Mouse (Mus musculus): ENCODE measurements around the gene Olfr1396.

Gene Olfr1396

DNA sequence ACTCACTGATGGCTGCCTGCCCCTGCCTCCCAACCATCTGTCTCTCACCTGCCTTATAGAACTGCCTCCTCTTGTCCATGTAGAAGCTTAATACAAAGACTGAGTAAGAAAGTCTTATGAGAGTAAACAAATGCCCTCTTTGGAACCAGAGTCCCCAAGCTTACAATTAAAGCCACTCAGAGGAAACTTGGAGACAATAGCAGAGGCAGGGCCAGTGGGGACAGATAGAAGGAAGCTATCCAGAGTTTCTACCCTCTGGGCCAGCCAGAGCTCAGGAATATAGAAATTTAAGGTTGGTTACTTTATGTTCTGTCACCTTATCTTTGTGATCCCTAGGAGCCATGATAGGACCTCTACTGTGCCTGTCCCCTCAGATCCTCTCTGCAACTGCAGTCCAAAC is at the start of gene Olfr1396:
TSS of gene Olfr1396 (minus strand) at position 101 of the 400 bp plus-strand sequence.
- no peak for DNase-seq (ENCODE audit: low read depth, low spot score)

DNA sequence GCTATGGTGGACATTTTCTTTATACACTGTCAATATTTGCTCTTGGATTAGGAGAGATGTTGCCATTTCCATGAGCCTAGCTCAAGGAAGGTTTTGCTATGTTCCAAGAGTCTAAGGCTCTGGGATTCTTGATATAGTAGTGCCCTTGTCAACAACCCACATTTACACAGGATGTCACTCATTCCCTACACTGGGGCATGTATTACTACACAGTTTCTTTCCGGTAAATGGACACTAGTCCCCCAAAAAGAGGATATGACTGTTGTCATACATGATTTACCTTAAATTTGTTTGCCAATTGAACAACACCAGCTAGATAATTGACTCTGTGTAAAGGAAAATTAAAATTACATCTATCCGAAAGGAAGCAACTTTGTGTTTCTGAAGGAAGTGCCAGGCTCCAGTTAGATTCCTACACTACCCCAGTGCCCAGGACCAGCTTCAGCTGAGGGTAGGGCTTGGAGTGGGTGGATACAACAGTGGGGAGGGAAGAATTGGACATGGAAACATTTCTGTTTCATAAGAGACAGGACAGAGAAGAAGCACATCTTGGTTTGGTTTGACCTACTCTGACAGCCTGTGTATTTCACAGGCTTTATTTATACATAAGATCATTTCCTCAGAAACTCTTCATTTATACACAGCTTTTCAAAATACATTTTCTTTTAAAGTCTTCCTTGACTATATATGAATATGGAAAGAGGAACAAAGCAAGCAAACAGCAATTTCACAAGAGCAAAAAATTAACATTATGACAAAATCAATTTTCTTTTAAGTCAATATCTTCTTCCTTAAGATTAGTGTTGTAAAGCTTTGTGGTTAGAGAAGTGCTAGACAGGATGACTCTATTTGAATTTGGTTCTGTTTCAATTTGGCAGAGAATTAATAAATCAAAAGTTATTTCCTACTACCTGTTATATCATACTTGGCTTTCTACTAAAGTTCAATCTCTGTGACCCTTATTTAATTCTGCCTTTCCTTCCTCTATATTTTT is 42.4 kb upstream of the Olfr1396 start:
- no peak for DNase-seq (ENCODE audit: low read depth, low spot score)

DNA sequence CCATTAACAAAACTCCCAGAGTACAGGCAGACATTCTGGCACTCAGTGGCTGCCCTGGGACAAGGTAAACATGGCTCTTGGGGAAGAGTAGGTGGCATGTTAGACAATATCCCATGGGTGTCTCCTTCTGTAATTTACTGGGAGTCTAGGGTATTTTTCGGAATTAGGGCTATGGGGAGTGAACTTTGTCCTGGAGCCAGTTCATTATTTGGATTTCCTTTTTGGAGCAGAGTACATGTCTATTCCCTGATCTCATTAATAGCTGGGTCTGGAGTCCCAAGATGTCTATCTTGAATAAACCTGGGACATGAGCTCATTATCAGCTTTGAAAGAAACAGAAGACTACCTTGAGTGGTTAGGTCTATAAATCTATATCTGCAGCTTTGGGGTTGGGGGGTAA is 39.4 kb upstream of the Olfr1396 start, which contains the start of gene Olfr1394:
TSS of gene Olfr1394 (plus strand) at position 301 of the 400 bp plus-strand sequence.
- no peak for DNase-seq (ENCODE audit: low read depth, low spot score)

DNA sequence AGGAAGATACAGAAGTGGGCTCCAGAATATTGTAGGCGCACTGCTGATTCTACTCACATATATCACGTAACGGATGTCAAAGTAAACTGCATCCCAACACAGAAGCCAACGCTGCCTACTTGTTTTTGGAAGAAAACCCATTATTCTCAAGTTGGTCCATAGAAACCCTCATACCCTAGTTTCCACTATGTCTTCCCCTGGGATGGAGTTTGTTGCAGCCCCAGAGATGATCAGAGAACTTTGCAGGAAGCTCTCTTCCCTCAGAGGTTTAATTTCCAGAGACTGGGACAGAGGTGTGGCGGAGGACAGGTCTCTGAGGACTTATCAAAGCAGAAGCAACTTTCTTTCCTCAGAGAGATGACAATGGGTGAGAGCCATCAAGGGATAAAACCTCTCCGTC is 27.3 kb upstream of the Olfr1396 start, which contains the start of gene Olfr1395:
TSS of gene Olfr1395 (plus strand) at position 301 of the 400 bp plus-strand sequence.
- no peak for DNase-seq (ENCODE audit: low read depth, low spot score)

DNA sequence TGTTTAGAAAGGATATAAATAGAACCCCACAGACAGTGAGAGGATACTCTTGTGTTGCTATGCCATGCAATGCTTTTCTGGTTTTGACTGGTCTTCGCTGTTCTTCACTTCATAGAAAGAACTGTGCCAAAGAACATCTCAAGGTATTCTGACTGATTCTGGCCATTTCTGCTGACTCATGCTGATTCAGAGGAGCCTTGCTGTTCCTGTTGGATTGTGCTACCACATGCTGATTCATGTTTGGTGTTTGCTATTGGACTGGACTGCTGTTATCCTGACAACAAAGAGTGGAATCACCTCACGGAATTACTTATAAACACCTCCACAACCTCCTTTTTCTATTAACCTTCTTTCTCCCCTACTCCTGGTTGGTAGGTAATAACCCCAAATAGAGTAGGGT is 9.5 kb upstream of the Olfr1396 start:
- DNase-seq (ENCODE audit: low read depth, low spot score), result no peak

DNA sequence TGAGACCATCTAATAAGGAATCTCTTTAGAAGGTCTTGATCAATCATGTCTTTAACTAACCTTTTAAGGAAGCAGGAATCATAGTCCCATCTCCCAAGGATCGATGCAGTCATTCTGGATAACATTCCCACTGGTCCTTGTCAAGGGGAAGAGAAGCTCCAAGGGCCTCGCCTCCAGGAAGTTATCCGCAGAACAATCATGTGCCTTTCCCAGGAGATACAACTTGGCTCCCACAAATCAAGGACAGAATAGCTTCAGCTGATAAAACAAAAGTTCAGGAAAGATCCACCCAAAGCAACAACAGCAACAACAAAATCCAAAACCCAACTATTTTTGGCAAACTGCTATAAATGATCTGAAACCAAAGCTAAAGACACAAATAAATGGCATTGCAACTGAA is 5.0 kb upstream of the Olfr1396 start:
- DNase-seq (ENCODE audit: low read depth, low spot score), result no peak

DNA sequence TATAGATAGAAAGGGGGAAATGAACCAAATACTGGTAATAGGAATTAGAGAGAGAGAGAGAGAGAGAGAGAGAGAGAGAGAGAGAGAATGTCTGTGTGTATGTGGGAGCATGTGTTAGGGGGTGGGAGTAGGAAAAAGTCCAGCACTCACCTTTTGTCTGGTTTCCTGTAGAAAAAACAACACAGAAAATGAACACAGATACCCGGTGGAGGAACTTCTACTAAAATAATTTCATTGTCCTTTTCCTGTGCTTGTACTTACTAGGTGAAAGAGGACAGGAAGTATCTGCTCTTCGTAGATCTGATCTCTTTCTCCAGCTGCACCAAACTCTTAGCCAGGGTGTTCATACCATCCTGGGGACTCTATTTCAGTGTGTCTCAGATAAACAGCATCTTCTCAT is 516 bp downstream of the Olfr1396 start:
- no peak for DNase-seq (ENCODE audit: low read depth, low spot score)

DNA sequence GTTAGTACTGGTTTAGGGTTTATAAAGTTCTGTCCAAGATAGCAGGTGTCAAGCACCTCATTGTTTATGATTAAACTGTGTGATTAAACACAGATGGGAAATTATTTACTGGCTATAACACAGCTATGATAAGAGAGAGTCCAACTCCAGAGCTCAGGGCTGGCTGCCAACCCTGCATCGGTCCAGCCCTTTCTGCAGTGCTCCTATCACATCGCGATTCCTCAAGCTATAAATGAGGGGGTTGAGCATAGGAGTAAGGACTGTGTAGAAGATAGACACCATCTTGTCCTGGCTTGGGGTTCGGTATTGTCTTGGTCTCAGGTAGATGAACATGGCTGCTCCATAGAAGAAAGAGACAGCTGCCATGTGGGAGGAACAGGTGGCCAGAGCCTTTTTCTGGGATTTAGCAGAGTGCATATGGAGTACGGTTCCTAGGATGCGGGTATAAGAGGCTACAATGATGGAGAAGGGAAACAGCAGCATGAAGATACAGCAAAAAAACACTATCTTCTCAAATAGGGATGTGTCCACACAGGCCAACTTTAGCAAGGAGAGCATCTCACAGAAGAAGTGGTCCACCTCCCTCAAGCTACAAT is 2.0 kb downstream of the Olfr1396 start:
- DNase-seq (ENCODE audit: low read depth, low spot score), result no peak

DNA sequence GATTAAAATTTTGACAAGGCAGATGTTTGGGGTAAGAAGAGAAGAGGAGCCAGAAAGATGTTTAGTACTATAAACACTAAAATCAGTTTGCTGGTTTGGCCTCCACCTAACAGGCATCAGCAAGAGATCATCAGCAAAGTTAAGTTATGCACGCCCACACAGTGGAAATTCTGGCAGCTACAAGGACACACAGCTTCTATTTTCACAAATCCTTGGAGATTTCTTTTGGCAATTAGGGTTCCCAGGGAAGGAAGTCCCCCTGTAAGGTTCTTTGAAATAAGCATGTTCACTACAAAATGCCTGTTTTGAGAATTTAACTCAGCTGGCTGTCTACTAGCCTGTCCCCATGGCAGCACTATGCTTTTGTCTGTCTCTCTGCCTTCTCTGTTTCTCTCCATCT is 3.7 kb downstream of the Olfr1396 start:
- DNase-seq (ENCODE audit: low read depth, low spot score), result no peak

DNA sequence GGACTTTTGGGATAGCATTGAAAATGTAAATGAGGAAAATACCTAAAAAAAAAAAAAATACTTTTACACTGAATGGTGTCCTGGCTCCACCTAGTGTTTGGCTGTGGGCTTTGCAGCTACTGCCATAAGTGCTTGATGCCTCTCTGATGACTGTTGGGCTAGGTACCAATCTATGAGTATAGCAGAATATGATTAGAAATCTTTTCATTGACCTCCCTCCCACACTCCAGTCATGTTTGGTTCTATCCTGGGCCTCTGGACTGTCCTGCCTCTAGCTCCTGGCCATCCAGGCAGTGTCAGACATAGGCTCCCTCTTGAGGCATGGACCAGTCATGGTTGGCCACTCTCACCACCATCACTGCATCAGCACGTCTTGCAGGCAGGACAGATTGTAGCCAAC is 5.8 kb downstream of the Olfr1396 start:
- DNase-seq (ENCODE audit: low read depth, low spot score), result peak; percentile 17

DNA sequence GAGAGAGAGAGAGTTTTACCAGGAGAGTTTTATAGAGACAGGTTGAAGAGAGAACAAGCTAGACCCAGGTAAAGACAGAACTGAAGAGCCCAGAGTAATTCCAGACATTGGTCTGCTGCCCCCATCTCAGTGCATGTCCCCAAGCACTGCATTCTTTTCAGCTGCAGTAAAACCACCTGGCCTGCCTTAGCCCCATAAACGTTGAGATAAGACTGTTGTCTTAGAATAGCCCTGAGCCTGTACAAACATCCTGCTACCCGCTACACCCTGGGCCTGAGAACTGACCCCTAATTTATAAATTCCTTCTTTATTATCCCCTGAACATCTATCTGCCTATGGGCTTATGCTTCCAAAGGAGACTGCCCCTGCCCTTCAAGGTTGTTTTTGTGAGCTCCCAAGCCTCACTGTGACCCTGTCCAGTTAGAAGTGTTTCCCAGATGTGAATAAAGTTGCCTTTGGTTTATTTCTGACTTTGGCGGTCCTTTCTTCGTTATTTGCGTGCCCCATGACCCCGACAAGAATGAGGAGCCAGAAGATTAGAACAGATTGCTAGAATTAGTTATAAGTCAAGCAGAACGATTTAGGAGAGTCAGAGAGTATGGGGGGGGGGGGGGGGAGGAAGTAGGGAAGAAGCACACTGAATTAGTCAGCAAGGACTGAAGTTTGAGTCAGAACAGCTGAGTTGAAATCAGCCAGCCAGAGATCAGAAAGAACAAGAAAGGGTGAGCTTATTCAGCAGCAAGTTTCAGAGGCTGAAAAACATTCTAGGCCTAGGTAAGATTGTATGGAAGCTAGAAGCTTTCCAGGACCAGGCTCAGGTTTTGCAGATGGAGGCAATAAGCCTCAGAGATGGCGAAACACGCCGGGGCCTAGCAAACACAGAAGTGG is 6.8 kb downstream of the Olfr1396 start:
- no peak for DNase-seq (ENCODE audit: low read depth, low spot score)

DNA sequence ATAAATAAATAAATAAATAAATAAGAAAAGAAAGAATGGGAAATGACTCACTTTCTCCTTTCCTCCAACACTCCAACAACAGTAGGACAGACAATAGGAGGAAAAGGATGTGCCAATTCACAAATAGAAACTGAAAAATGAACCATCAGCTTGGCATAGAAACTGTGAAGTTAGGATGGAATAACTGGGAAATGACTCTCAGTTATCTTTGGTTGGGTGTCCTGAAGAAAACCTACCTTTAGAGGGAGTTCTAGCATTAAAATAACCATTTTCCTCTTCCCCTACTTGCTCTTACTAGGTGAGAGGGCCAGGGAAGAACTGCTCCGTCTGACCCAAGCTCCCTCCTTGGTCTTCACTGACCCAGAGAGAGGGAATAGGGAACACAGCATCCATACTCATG is 8.9 kb downstream of the Olfr1396 start:
- no peak for DNase-seq (ENCODE audit: low read depth, low spot score)

DNA sequence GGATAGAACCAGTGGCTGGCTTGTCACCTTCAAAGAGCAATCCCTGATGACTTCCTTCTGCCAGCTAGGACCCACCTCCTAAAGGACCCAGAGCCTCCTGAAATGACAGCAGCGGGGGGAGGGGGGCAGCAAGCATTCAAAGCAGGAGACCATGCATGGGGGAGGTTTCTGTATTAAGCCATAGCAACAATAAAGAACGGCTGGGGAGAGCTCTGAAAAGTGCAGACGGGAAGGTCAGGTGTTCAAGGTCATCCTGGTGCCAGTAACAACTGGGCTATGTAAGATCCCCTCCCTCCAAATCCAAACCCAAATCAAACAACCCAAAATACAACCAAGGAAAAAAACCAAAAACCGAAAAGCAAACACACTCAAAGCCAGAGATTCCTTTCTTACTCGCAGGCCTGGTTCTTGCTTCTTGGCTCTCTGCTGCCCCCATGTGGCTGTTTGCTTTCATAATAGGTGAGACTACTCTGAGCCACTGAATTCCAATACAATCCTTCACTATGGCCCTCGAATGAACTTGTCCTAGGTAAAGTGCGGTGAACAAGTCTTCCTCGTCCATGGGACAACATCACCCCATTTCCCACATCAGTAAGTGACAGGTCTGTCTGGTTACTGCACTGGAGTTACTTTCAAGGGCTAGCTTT is 11.5 kb downstream of the Olfr1396 start:
- peak; percentile 78 for DNase-seq (ENCODE audit: low read depth, low spot score)

DNA sequence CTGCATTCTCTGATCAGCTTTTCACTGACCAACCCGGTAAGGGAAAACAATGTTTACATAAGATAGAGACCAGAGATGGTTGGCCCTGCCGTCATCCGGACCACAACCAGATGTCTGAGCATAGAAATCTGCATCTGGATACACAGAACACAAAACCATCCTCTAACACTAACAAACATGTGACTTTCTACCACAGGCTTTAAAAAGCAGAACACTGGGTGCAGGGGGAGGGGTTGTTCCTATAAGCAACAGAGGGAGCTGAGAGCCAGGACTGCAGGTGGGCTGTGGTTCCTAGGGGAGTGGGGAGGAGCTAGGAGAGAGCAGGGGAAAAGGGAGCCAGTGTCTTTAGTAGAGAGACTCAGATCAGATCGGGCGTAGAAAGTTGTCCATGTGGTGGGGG is 13.2 kb downstream of the Olfr1396 start:
- no peak for DNase-seq (ENCODE audit: low read depth, low spot score)

DNA sequence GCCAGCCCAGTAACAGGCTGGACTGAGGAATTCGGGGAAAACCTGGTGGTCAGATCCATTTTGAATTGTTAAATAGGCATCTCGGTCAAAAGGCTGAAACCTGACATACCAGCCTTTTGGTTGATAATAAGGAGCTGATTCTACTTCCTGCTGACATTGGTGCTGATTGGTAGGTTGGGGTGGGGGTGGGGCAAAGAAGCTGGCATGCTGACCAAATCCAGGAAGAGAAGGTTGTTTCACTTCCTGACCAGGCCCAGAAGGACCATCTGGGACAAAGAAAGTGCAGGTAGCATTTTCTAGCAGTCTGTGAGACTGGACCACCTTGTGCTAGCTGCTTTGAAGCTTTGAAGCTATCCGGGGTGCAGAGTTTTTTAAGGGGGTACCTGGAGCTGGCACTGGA is 14.3 kb downstream of the Olfr1396 start:
- DNase-seq (ENCODE audit: low read depth, low spot score), result no peak

DNA sequence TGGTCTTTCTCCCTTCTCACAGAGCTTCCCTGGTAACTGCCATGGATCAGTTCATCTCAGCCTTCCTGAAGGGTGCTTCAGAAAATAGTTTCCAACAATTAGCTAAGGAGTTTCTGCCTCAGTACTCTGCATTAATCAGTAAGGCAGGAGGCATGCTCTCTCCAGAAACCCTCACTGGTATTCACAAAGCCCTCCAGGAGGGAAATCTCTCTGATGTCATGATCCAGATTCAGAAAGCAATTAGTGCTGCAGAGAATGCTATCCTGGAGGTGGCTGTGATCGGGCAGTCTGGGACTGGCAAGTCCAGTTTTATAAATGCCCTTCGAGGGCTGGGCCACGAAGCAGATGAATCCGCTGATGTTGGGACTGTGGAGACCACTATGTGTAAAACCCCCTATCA is 19.3 kb downstream of the Olfr1396 start:
- DNase-seq (ENCODE audit: low read depth, low spot score), result no peak

DNA sequence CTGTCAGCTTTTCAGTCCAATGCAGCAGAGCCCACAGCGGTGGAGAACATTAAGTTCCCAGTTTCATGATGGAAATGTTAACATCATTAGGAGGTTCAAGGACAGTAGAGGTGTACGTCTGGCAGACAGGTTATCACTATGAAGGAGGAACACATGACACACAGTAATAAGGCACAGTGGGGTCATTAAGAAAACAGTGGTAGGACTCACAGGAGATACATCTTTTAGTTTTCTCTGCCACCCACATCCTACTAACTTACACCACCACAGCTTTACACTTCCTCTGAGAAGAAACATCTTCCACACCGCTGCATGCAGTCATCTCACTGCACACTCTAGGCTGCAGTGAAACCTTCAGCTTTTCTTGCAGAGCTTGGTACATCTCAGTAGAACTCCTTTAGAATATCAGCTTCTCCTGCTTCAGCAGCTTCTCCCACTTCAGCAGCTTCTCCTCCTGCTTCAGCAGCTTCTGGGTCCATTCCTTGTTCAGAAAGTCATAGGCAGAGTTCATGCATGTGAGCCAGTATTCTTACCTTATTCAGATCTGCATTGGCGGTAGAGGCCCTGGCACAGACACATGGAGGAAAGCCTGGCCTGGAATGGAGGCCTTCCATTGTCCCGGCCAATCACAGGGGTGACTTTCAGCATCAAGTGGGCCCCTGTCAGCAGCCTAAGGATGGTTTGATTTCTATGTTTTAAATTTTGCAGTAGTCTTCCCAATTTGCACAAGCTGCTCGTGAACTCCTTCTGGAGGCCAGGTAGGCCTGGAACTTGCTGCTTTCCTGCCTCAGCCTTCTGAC is 20.6 kb downstream of the Olfr1396 start:
- no peak for DNase-seq (ENCODE audit: low read depth, low spot score)

DNA sequence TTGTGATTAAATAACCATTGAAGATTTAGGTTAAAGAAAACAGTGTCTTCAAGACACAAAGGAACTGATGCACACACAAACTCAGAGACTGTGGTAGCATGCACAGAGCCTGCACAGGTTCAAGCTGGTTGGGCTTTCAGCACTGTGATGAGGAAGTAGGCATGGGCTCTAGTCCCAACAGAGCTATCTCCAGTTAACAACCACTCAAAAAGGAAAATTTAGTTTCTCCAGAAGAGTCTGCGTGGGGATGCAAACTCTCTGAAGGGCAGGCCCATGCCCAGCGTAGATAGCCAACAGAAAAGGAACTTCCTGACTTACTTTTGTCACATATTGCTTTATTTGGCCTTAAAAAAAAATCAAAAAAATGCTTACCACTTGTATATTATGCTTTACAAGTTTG is 21.9 kb downstream of the Olfr1396 start:
- DNase-seq (ENCODE audit: low read depth, low spot score), result no peak

DNA sequence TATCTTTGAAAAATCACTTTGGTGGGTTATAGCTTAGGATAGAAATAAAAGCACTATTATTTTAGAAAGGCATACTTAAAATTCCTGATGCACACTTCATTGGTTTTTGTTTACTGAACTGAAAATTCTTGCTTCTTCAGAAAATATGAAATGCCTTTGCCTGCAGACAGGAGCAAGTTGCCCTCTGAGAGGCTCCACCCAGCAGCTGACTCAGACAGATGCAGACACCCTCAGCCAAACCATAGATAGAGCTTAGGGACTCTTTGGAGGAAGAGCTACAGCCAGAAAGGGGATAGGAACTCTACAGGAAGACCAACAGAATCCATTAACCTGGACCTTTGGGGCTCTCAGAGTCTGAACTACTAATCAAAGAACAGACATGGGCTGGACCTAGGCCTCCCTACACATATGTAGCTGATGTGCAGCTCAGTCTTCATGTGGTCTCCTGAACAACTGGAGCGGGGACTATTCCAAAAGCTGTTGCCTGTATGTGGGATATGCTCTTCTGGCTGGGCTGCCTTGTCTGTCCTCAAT is 22.6 kb downstream of the Olfr1396 start:
- no peak for DNase-seq (ENCODE audit: low read depth, low spot score)

DNA sequence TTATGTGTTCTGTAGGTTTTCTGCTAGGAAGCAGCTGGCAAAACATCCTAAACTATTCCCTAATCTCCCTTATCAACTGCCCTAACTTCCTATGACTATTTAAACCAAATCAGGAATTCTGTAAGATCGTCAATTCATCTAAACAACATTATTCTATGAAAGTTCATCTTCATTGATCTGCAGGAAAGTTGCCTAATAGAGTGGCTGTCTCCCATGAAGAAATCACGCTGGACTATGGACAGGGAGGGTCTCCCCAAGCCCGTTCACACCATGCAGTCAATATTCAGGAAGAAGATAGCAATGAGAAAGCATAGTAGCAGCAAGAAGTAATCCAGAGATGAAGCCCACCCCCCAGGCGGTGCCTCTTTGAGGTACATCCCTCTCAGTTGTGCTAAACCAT is 23.5 kb downstream of the Olfr1396 start:
- DNase-seq (ENCODE audit: low read depth, low spot score), result no peak

All from embryo, embryonic 11.5 days (tissue).